9 mouse cellular contexts compared by ENCODE assay signal in genomic region chr1:58712076-58713061, GRCm38 (mm10). TPM values are rescaled to one million over a fixed set of nuclear protein-coding genes. Genes with fewer than 3 reads are reported as not detected.
A peak's percentile ranks its signal among the peaks of the same experiment; 100 is the strongest.
DNase-seq lines count a peak whose midpoint lies in the region; ATAC-seq and TF ChIP-seq lines count a peak whose summit lies in the region.
"Had no signal": no experiment of that assay in that cellular context is flagged by ENCODE, and none has a peak within 500 bp of the region (broad histone marks: within the 10 kb centered on the region; RNA-seq: fewer than 3 reads in every experiment).

No protein-coding gene starts in this region.

- no peak for TF ChIP-seq CTCF in G1E (IDR thresholded peaks at IDR 0.05; ENCODE audit: low read depth, low read length)
- no peak for TF ChIP-seq CTCF in cortical plate, adult 2 months (IDR thresholded peaks at IDR 0.05; ENCODE audit: extremely low read depth, insufficient read depth, low read length)

- H3K4me1 ChIP-seq in G1E (ENCODE audit: insufficient read depth, low read depth, low read length): peaks cover 47% of the 10 kb centered on the region
- H3K4me1 ChIP-seq in cortical plate, adult 2 months (ENCODE audit: control insufficient read depth, insufficient read depth, low read length): peaks cover 1% of the 10 kb centered on the region; the same call in 1 of the 2 replicates

- peak; percentile 68 for ATAC-seq in G1E (ENCODE audit: extremely low read depth, insufficient number of reproducible peaks, low FRiP score, poor library complexity, severe bottlenecking)

- peaks cover 32% of the 10 kb centered on the region for H3K36me3 ChIP-seq in G1E (replicated peaks)

- H3K4me3 ChIP-seq in G1E (ENCODE audit: low read depth, low read length): peak overlapping the region; percentile 82
- peak overlapping the region; percentile 80 for H3K4me3 ChIP-seq in cortical plate, adult 2 months (ENCODE audit: insufficient read depth, low read length)

- H3K27me3 ChIP-seq in G1E (ENCODE audit: insufficient read depth, low read length): no peaks in the 10 kb centered on the region

- H3K27ac ChIP-seq in cortical plate, adult 2 months (ENCODE audit: insufficient read depth, low read length): peak overlapping the region; percentile 97

- DNase-seq in 3134 (ENCODE audit: extremely low read depth, insufficient read length, low spot score) (peak; percentile 79), G1E (ENCODE audit: low spot score) (peak; percentile 83)
- peak; percentile 81 for DNase-seq in heart, adult 8-10 months (ENCODE audit: low spot score)
- peak; percentile 62 to 79 for DNase-seq in kidney, adult 8-10 months
- DNase-seq in lung, postnatal 10 days: peak; percentile 82
- DNase-seq in skeletal muscle tissue, adult 2 months (ENCODE audit: low read depth, low spot score): peak; percentile 85
- no peak for DNase-seq in left cerebral cortex, adult 11 months (ENCODE audit: low spot score)

- TF ChIP-seq POLR2A in cortical plate, adult 2 months (IDR thresholded peaks at IDR 0.05; ENCODE audit: extremely low read depth, insufficient read depth, low read length): no peak

- no peaks in the 10 kb centered on the region for H3K9me3 ChIP-seq in G1E (replicated peaks)

RNA-seq across cellular contexts. Expression of gene Cflar, which starts 1.1 kb away (rescaled TPM):
- total RNA-seq in G1E (2014; fragmentation: Nextera tagmentation): 92.7 and 127 TPM in 2 replicates
- total RNA-seq in G1E (2017): 173 and 179 TPM in 2 replicates
- polyA plus RNA-seq in G1E (2012): 5.5 and 8.8 TPM in 2 replicates
- 13.2 and 14.7 TPM in 2 replicates for polyA plus RNA-seq in cortical plate, adult 2 months (2012; rRNA removed)
- total RNA-seq in heart, adult 8-10 months (2022): 10 to 100 TPM; 43.5 to 60.4 (median 50.3) TPM

RNA-seq across cellular contexts. Expression of gene Als2cr12, which starts 16.6 kb away (rescaled TPM):
- total RNA-seq in G1E (2014; fragmentation: Nextera tagmentation) (not detected in 2 replicates), G1E (2017) (0.17 and 0.22 TPM in 2 replicates)
- polyA plus RNA-seq in G1E (2012): not detected in 2 replicates
- polyA plus RNA-seq in cortical plate, adult 2 months (2012; rRNA removed): not detected in 2 replicates
- total RNA-seq in heart, adult 8-10 months (2022): not detected
- total RNA-seq: layer of hippocampus, adult 8-10 months had no signal
